Mouse (Mus musculus) adrenal gland (tissue): ENCODE results near the gene Epha1.

Experiments used
- intact Hi-C: fragments of 180-260 bp; cut with DNase I; formaldehyde crosslinking; loops from one replicate; pipeline ENCODE4 v1.15.1; 2025

The Epha1 gene

DNA sequence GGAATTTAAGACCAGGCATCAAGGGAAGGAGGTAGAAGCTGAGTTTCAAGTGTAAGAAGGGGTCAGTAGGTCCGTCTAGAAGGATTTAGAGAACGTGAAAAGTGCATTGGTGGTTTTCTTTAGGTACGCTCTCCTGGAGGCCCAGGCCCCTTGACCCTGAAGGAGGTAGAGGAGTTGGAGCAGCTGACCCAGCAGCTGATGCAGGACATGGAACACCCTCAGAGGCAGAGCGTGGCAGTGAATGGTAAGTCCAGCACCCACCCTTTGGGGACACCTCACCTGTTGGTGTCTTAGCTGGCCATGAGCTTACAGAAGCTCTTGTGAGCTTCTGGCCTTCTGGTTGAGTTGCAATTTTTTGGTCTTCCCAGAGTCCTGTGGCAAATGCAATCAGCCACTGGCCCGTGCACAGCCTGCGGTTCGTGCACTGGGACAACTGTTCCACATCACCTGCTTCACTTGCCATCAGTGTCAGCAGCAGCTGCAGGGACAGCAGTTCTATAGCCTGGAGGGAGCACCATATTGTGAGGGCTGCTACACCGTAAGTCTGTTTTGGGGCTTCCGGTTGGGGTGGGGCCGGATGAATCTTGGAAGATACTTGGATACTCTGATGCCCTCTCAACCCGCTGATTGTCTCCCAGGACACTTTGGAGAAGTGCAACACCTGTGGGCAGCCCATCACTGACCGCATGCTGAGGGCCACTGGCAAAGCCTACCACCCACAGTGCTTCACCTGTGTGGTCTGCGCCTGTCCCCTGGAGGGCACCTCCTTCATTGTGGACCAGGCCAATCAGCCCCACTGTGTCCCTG, 17.1 kb downstream of the Epha1 start:
- intact Hi-C loops: no loop called here

- intact Hi-C loops: no loop called here
Observed at GRCm38 (mm10) chr6:42355366-42355765, 17.7 kb downstream of the Epha1 start.

DNA sequence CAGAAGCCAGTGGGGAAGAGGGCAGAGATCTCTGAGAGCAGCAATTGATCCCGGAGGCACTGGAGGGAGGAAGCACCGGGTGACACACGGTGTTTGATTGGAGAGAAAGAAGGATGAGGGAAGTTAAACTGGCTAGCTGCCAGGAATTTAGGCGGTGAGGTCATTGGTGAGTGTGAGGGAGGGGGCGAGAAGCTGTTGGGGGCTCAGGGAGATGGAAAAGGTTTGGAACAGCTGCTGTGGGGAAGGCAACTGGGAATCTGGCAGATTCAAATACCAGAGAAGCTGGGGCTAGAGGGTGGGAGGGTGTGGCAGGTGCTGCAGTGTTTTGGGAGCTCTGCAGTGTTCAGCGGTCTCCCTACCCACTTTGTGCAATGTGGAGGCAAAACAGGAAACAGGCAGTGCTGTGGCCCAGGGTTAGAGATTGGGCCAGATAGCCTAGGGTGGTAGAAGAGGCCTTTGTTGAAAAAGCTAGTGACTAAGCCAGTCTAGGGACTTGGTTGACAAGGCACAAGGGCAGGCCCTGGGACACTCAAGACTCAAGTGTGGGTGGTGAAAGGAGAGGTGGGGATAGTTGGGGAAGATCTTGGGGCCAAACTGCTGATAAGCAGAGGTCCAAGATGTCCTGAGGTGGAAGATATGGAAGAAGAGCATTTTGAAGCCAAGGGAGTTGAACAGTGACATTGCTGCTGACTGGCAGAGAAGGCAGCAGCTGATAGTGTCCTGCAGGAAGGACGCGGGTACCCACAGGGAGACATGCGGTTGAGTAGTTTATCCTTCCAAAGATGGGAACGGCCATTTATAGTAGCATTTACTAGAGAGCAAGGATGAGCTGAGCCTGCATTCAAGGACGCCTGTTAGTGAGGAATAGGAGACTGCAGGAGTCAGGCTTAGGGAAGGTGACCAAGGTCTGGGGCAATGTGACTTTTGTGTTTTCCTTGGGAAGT, 18.7 kb downstream of the Epha1 start:
- intact Hi-C loops: no loop called here

- intact Hi-C loops: no loop called here
Observed at GRCm38 (mm10) chr6:42353180-42353579, 19.9 kb downstream of the Epha1 start.

DNA sequence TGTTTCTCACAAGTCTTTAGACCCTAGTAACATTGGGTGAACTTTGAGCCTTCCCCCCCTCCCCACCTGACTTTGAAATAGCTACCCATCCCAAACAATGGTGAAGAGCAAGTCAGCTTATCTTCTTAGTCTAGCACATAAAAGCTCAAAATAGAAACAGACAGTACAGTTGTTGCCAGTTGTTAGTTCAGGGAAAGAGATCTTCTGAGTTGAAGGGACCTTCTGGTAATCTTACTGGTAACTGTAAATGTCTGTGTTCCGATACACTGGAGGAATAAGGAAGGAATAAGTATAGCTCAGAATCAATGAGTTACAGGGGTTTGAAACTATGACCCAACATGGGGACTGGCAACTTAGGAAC, 20.6 kb downstream of the Epha1 start:
- intact Hi-C loops: no loop called here

DNA sequence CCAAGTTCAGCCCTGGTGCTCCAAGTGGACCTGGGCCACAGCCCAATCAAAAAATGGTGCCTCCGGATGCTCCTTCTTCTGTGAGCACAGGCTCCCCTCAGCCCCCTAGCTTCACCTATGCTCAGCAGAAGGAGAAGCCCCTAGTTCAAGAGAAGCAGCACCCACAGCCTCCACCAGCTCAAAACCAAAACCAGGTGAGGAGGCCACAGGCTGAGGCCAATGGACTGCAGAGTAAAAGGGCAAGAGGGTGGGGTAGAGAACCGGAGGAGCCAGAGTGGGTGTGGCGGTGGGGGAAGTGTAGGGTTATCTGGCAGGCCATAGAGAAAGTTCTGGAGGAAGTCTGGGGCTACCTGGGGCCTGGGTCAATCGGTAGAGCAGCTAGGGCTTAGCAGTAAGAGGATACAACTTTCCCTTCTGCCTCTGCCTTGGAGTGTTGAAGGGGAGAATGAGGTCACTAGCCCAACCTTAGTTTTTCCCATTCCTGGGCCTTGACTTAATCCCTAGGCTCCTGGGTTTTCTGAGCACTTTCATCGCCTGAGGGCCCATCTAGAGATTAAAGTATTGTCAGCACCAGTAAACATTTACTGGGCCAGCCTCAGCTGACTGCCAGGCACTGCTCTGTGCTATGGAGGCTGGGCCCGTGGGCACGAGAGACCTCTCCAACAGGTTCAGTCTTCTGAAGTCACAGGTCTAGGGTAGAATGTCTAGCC, 21.1 kb downstream of the Epha1 start:
- intact Hi-C loops: no loop called here

- intact Hi-C loops: no loop called here
Observed at GRCm38 (mm10) chr6:42350968-42351775, 21.9 kb downstream of the Epha1 start.

DNA sequence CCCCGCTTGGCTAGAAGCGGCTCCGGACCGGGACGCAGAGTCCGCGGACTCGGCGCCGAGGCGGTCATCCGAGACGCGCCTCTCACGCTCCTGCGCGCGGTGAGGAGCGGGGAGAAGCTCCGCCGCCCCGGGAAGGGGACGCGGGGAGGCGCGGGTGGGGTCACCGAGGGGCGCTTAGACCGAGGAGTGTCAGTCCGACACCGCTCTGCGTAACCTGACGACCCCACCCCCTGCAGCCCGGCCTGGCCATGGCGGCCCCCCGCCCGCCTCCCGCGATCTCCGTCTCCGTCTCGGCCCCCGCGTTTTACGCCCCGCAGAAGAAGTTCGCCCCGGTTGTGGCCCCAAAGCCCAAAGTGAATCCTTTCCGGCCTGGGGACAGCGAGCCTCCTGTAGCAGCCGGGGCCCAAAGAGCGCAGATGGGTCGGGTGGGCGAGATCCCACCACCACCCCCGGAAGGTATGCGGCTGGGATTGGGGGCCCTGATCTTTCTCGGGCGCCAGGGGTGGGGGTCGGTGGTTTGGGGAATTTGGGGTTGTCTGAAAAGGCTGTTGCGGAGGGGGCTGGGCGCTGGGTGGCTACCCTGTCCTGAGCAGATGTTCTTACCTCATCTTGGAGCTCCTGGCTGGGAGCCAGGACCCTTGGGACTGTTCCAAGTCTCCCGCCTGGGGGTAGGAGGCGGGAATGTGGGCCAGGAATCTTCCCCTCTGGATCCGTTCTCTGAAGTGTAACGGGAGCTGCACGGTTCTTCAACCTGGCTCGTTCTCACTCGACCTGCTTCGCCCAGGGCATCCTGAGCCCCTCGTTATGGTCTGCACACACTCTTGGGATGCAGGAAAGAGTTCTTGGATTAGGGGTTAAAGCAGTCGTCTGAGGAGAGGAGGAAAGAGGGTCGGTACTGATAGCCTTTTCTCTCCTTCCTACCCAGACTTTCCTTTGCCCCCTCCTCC, 22.8 kb downstream of the Epha1 start:
- intact Hi-C loops: no loop called here

- intact Hi-C loops: loop anchor here (5.0 to 10.0 kb wide), 2 partner anchors 33 to 85 kb away; partner anchors contain the start of gene Tas2r126
Observed at GRCm38 (mm10) chr6:42349426-42350020, 23.5 kb downstream of the Epha1 start, which contains the start of gene Zyx. TSS of gene Zyx (plus strand) at chr6:42349630.

DNA sequence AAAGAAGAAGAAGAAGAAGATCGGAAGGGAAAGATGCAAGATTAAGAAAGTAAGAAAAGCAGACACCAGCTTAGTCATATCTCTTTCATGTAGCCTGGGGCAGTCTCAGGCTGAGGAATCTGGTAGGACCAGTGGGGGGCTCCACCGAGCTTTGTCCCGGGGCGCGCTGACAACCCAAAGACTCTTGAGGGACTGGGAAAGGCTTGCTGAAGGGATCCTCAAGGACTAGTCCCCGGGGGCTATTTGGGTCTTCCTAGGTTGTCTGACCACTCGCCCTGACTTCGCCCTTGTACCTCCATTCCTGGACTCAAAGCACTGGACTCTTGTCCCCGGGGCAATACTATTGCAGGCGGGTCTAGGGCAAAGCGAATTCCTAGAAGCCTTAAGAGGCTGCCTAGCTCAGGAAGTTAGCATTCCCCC, 24.1 kb downstream of the Epha1 start:
- intact Hi-C loops: loop anchor here (5.0 to 10.0 kb wide), 2 partner anchors 33 to 86 kb away; partner anchors contain the start of gene Tas2r126

GRCm38 (mm10) chr6:42348281-42349005, 24.6 kb downstream of the Epha1 start:
- intact Hi-C loops: loop anchor here (5.0 to 10.0 kb wide), 2 partner anchors 34 to 86 kb away; partner anchors contain the start of gene Tas2r126

- intact Hi-C loops: loop anchor here (5.0 to 10.0 kb wide), 2 partner anchors 91 to 238 kb away; partner anchors contain the start of gene Tas2r126
Observed at GRCm38 (mm10) chr6:42344255-42344654, 28.8 kb downstream of the Epha1 start.

- intact Hi-C loops: loop anchor here (5.0 to 10.0 kb wide), 2 partner anchors 91 to 239 kb away; partner anchors contain the start of gene Tas2r126
Observed at GRCm38 (mm10) chr6:42343361-42344120, 29.5 kb downstream of the Epha1 start.

DNA sequence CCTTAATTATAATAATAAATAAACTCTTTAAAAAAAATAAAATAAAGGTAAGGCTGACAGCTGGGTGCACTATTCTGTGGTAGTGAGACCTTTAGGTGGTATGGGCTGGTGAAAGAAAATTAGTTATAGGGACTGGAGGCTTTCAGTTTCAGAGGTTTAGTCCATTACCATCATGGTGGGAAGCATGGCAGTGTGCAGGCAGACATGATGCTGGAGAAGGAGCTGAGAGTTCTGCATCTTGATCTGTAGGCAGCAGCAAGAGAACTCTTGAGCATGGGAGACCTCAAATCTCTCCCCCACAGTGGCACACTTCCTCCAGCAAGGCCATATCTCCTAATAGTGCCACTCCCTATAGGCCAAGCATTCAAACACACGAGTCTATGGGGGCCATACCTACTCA, 30.9 kb downstream of the Epha1 start:
- intact Hi-C loops: loop anchor here (5.0 to 10.0 kb wide), 2 partner anchors 93 to 240 kb away; partner anchors contain the start of gene Tas2r126

DNA sequence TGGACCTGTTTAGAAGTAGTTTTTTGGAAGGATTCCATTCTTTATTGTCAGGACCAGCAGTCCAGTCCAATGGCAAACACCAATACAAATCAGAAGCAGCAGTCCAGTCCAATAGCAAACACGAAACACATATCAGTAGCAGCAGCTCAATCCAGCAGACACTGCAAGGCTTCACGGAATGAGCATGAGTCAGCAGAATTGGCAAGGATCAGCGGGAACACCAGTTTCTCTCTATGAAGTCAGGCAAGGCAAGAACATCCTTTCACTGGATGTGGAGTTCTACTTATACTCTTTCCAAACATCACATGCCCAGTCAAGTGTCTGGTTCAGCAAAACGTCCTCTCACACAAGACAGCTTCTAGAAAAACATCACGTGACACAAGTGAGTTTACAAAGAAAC, 33.1 kb downstream of the Epha1 start:
- intact Hi-C loops: loop anchor here (5.0 to 10.0 kb wide), 2 partner anchors 95 to 242 kb away; partner anchors contain the start of gene Tas2r126

- intact Hi-C loops: no loop called here
Observed at GRCm38 (mm10) chr6:42339189-42339588, 33.9 kb downstream of the Epha1 start.

- intact Hi-C loops: no loop called here
Observed at GRCm38 (mm10) chr6:42330946-42331345, 42.1 kb downstream of the Epha1 start.
